18 mouse cellular contexts compared by ENCODE assay signal in genomic region chr8:105083449-105084050, GRCm38 (mm10). TPM values are rescaled to one million over a fixed set of nuclear protein-coding genes. Genes with fewer than 3 reads are reported as not detected.
"Had no signal": no experiment of that assay in that cellular context is flagged by ENCODE, and none has a peak within 500 bp of the region (broad histone marks: within the 10 kb centered on the region; RNA-seq: fewer than 3 reads in every experiment).

TSS of gene Ces3b (plus strand) at chr8:105083753.

- H3K9ac ChIP-seq: limb, embryonic 12.5 days; liver, embryonic 14.5 days had no signal

- H3K36me3 ChIP-seq: limb, embryonic 12.5 days had no signal

- H3K27ac ChIP-seq: limb, embryonic 12.5 days; liver, embryonic 14.5 days; stomach, postnatal 0 days had no signal

- H3K4me1 ChIP-seq: limb, embryonic 12.5 days had no signal

- H3K9me3 ChIP-seq: limb, embryonic 12.5 days had no signal

- ATAC-seq: lung, postnatal 0 days had no signal

- H3K27me3 ChIP-seq: limb, embryonic 12.5 days had no signal

- H3K4me2 ChIP-seq: limb, embryonic 12.5 days had no signal

- H3K4me3 ChIP-seq: limb, embryonic 12.5 days; myocyte had no signal

- DNase-seq: kidney, postnatal 14 days; layer of hippocampus, adult 9-11 months; layer of hippocampus, postnatal 36 days; liver; lung, adult 2 months; lung, postnatal 36 days; midbrain, embryonic 14.5 days; thymus, postnatal 4 days had no signal

RNA-seq across cellular contexts. Expression of gene Ces3b, which starts in this region (rescaled TPM):
- total RNA-seq: layer of hippocampus, postnatal 36 days; left cerebral cortex, adult 8-10 months; left cerebral cortex, postnatal 25 days; megakaryocyte progenitor cell, adult 5-6 weeks; neutrophil, adult 5-6 weeks had no signal
- polyA plus RNA-seq: limb, embryonic 12.5 days; liver, embryonic 14.5 days; lung, postnatal 0 days; midbrain, embryonic 14.5 days; myocyte; neural tube, embryonic 11.5 days; stomach, postnatal 0 days had no signal
